Mouse (Mus musculus) spleen, adult 12 weeks (tissue): ENCODE results near the gene Adamtsl5.
A peak's percentile ranks its signal among the peaks of the same experiment; 100 is the strongest.
"Not testable (repeated sequence)": the region's sequence is repeated elsewhere in the genome, so short reads cannot be mapped to it uniquely, and the experiment has no call there.

ENCODE experiments used
- DNase-seq: peaks from one replicate; pipeline ENCODE4 v3.0.0; 2022; ENCODE audit warnings: low spot score

The Adamtsl5 gene

DNA sequence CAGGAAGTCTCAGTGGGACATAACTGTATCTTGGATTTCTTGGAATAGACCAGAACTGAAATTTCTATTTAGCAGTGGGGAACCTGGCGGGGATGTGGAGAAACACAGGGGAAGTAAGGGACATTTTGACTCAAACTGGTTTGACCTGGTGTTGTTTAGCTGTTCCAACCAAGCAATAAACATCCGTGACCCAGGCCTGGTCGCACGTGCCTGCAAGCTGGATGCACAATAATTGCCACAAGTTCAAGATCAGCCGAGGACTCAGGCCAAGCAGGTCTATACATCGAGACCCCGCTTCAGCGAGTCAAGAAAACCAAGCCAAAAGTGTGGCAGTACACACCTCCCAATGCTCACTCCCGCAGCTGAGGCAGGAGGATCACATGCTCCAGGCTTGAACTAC, 23.8 kb upstream of the Adamtsl5 start:
- no peak for DNase-seq

DNA sequence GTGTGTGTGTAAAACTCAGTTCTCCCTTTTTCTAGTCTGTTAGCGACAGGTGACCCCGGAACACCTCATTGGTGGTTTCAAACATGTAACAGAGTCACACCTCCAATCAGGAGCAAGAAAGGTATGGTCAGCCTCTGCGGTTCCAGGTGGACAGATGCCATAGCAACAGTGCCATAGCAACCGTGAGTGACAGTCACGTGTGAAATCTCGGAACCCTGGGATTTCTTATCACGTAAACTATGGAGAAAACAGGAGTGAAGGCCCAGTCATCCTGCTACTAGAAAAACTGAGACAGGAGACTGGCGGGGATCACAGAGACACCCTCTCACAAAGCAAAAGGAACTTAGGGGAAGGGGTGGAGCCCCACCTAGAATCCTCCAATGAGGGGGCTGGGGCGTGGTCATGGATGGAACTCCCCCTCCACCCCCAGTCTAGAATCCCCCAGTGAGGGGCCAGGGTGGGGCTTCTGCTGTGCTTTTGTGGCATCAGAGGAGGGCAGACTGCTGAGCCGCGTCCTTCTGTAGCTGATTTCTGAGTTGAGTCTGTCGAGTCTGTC, 23.3 kb upstream of the Adamtsl5 start:
- no peak for DNase-seq

DNA sequence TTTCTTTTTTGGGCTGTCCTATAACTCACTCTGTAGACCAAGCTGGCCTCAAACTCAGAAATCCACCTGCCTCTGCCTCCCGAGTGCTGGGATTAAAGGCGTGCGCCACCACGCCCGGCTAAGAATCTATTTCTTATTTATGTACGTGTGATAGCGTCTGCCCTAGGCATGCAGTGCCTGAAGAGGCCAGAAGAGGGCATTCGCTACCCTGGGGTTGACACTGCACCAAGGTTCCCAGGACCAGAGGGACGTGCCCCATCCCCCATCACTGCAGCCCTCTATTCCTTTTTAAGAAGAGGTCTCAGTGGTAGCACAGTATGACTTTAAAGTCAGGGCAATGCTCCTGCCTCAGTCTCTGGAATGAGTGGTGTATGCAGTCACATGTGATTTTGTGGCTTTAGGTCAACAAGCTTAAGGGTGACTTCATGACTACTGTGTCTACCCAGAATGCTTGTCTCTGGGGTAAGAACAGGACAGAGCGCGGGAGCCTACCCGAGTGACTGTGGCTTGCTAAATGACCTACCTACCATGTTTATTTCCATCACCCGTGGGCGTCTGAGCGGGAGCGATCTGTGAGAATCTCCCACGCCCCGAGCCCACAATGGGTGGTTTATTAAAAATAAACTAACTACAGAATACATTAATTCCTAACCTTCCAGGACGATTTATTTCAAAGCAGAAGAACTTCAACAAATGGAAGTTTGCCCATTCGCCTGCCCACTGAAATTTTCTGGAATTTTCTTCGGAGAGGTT, 22.0 kb upstream of the Adamtsl5 start:
- no peak for DNase-seq

DNA sequence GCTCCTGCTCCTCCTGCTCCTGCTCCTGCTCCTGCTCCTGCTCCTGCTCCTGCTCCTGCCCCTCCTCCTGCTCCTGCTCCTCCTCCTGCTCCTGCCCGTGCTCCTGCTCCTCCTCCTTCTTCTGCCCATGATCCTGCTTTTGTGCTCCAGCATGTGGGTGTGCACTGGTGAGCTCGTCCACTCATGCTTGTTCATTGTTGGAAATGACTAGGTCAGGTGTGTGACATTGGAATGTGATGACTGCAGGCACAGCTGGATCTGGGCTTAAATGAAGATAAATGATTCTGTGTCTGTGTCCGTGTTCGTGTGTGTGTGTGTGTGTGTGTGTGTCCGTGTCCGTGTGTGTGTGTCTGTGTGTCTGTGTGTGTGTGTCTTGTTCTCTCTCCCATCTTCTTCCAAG, 20.2 kb upstream of the Adamtsl5 start:
- DNase-seq, result no peak

DNA sequence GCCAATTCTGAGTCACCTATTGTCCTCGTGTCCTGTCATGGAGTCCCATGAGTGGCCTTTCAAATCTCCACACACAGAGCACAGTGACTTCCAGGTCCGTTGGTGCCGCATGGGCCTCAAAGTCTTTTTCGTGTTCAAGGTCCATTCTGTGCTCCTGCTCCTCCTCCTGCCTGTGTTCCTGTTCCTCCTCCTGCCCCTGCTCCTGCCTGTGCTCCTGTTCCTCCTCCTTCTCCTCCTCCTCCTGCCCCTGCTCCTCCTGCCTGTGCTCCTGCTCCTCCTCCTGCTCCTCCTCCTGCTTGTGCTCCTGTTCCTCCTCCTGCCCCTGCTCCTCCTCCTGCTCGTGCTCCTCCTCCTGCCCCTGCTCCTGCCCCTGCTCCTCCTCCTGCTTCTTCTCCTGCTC, 19.7 kb upstream of the Adamtsl5 start:
- no peak for DNase-seq

DNA sequence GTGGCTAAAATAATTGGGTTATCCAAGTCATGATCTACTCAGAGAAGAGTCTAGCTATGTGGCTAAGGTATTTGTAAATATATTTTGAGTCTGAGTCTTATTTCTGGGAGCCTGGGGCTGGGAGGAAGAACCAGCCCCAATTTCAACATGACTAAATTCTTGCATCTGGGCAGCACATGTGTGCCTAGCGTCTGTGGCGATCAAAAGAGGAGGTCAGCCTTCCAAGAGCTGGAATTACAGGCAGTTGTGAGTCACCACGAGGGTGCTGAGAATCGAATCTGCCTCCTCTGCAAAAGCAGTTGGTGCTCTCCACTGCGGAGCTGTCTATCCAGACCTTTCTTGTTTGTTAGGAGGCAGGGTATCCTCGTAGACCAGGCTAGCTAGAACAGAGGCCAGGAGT, 17.5 kb upstream of the Adamtsl5 start:
- no peak for DNase-seq

DNA sequence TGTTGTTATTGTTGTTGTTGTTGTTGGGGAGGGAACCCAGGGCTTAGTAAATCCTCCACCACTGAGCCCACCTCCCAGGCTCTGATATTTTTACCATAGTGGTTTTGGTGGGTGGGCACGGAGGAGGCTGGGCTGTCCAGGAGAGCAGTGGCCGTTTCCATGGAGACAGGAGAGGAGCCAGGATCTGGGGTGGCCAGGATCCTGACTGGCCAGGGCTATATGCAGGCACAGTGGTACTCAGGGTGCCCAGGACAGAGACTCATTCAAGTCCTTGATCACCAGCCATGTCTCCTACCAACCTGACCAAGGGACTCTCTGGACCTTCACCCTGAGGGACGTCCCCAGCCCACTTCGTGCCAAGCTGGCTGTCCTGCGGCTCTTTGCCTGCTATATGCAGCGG, 15.5 kb upstream of the Adamtsl5 start:
- DNase-seq, result no peak

DNA sequence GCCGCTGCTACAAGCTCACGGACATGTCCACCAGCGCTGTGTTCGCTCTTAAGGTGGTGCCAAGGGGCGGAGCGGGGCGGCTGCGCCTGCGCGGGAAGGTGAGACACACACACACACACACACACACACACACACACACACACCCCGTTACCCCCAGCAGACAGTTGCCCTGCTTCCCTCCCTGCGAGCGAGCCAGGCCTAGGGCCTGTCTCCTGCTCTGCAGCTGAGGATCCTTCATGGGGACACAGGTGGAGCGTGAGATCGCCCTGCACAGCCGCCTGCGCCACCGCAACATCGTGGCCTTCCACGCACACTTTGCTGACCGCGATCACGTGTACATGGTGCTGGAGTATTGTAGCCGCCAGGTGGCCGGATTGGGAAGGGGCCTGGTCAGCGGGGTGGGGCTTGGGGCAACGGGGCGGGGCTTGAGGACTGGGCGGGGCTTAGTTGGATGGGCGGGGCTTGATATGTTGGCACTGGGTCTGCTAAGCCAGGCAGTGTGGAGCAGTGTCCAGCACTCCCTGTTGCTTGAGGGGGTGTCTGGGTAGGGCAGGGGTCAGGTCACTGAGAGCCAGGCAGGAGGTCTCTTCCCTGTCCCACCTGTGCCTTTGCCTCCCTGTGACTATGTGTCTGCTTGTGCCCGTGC, 9.9 kb upstream of the Adamtsl5 start:
- no peak for DNase-seq

DNA sequence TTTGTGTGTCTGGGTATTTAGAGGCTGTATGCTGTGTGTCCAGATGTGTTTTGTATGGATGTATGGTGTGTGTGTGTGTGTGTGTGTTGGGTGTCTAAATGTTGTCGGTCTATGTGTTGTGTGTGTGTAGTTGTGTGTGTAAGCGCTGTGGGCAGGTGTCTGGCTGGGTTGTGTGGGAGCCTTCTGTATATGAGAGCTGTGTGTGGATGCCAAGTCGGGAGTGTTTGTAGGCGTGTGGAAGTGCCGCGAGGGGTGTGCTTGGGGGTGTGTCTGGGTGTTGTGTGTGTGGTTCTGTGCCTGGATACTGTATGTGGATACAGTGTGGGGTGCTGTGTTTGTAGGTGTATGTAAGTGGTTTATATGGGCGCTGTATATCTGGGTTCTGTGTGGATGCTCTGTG, 9.1 kb upstream of the Adamtsl5 start:
- no peak for DNase-seq

DNA sequence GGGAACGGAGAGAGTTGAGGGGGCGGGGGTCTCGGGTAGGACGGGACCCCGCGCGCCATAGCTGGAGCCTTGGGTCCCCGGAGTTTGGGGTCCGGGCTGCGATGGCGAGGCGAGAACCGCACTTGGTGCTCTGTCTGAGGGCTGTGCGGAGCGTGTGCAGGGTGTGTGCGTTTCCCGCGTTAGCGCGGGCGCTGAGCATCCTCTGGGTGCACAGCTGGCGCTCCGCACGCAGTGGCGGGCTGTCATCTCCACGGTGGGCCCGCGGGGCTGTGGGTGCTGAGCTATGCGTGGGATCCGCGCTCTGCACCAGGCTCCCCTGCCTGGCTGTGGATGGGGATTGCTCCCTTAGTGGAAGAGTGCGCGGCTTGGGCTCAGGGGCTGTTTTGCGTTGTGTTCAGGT, 8.5 kb upstream of the Adamtsl5 start:
- DNase-seq, result no peak

DNA sequence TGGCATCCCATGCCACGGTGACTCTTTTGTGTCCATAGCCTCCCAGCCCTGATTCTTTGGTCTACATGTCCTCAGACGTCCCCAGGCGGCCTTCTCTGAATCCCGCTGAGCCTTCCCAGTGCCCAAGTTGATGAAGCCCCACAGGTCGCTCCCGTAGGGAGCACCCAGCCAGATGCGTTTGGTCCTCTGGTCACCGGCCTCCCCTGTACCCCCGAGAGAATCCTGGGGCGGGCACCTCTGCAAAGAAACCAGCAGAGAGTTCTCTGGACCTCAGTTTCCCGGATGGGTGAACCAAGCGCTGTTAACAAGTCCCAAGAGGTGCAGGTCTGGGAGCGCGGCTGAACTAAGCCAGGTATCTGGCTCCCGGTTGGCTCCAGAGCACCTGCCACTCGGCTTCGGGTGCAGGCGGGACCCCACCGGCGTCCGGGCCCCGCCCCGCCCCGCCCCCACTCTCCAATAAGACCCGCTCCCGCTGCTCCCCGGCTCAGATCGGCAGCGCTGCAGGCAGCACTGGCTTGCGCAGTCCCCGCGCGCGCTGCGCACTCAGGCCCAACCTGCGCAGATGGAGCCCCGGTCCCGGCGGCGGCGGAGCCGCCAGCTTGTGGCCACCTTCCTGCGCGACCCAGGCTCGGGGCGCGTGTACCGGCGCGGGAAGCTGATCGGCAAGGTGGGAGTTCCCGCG, 7.9 kb upstream of the Adamtsl5 start, which contains the start of gene Plk5:
Plk5 (plus strand) TSS at position 459 of the 682 bp plus-strand sequence.
- no peak for DNase-seq

DNA sequence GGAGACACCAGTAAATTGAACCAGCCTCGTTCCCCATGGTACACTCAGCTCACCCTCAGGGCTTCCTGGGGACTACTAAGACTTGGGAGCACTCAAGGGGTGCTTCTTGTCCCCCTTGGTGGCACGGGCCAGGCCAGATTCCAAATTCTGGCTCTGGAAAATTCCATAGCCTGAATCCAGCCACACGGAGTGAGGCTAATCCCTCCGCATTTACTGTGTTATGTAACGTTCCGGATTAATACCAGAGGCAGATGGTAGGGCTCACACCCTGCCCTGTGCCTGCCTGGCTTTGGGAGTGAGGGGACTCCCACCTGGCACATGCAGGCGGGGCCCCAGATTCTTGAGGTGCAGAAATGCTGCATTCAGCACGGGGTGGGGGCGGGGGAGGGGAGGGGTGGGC, 7.2 kb upstream of the Adamtsl5 start:
- no peak for DNase-seq

DNA sequence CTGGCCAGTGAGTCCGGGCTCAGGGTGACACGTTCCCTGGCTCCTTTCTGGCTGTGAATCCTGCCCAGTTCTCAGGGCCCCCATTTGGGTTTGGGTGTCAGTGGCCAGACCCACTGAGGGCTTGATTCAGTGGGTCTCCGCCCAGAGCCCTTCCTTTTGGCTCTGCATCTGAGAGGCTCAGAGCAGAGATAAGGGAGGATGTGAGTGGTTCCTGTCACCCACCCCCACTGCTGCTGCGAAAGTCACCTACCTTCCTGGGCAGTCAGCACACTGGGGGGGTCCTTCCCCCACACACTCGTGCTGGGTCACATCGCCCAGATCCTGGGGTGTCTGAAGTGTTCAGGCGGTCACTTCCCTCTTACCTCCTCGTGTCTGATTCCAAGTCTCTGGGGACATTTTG, 4.5 kb upstream of the Adamtsl5 start:
- no peak for DNase-seq

DNA sequence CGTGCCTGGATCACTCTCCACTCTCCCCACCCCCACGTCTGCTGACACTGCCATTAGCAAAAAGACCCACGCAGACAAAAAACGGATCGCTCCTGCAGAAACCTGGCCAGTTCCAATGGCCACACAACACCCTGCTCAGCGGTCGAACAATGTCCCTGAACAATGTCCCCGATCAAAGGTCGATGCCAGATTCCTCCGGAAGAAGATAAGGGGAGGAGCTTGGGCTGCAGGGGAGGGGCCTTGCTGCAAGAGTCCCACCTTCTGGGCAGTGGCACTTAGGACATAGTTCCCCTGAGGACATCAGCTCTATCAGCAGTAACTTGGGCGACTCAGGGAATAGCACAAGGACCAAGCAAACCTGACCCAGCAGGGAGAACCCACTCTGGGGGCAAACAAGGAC, 3.7 kb upstream of the Adamtsl5 start:
- no peak for DNase-seq

DNA sequence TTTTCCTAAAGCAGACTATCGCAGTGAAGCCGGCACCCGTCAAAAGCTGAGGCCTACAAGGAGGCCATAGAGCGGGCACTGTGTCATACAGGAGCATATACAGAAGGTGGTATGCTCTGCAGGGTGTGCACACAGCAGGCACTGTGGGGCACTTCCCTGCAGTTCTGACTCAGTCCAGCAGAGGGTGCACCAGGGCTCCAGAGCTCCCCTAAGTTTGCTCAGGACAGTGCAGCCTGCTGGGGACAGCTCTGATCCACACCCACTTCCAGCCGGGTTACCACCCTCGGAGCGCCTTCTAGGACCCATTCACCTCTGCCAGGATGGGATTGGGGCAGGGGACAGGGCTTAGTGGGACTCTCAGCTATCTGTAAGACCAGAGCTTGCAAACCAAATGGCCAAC, 2.1 kb upstream of the Adamtsl5 start:
- peak; percentile 82 for DNase-seq

DNA sequence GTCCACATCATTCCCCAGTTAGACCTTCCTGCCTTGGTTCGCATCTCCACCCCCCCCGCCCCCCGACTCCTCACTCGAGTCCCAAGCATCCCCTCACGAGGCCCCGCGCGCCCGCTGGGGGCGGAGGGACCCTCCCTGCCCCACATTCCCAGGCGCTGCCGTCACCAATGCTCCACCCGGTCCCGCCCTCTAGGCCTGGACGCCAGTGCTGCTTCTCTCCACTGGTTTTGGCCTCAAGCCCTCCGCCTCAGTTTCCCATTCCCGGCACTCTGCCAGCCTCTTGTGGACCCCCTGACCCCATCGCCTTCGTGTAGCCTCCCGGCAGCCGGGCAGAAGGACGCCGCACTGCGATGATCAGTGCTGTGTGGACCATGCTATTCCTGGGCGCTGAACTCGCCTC, 769 bp upstream of the Adamtsl5 start:
- no peak for DNase-seq

DNA sequence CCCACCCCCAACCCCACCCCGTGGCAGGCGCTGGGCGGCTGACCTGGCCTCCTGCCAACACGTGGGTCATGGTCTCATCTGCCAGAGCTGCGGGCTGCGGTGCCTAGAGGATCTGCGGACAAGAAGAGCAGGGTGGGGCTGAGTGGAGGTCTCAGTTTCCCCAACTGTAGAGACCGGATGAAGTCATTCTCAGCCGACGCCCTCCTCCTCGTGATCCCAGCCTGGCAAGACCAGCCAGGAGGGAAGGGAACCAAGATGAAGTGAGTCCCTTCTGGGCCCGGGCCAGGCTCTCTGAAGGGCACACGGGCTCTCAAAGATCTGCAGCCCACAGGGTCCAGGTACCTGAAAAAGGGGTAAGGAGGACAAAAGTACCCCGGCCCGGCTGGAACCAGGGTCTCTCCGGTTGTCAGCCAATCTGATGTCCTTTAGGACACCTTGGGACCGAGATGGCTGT, 671 bp downstream of the Adamtsl5 start:
- no peak for DNase-seq

DNA sequence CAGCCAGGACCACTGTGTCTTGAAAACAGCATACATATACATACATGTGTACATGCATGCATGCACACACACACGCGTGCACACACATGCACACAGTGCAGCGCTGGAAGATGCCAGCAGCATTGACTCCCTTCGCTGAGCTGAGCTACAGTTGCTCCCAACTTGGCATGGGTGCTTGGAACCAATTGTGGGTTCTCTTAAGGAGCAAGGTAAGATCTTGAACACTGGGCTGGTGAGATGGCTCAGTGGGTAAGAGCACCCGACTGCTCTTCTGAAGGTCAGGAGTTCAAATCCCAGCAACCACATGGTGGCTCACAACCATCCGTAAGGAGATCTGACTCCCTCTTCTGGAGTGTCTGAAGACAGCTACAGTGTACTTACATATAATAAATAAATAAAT, 2.3 kb downstream of the Adamtsl5 start:
- DNase-seq, result not testable (repeated sequence)

DNA sequence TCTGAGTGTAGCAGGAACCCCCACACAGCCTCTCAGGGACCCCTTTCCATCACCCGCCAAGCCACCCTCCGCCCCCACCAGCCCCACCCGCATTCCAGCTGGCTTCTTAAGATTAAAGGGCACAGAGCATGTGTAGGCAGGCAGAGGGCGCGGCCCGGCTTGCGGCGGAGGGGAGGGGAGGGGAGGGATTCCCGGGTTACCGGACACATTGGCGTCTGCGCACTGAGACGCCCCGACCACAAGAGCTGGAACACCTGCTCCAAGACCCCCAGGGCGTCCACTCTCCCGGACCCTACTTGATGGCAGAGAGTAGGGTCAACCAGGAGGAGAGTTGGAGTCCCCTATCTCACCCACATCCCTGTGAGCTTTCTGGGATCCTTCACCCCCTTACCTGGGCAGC, 3.1 kb downstream of the Adamtsl5 start:
- DNase-seq, result no peak

DNA sequence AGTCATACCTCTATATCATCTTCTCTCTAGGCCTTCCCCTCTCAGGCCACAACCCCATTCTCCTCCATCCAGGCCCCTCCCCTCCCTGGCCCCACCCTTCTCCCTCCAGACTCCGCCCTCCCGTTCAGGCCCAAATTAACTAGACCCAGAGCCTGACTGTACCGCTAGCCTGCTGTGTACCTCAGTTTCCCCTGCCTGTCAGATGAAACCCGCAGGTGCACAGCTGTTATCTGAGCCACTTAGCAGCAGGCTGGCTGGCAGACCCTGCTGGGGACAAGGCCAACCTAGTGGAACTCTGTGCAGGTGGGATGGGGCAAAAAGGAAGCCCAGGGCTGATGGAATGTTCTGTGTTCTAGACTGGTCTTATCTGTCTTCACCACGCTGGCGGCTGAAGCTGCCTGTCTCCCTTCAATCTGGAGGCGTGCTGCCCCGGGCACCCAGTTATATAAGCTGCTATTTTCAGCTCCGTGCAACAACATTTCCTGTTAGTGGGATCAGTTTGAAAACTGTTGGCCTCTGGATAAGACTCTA, 4.0 kb downstream of the Adamtsl5 start:
- DNase-seq, result peak; percentile 79

DNA sequence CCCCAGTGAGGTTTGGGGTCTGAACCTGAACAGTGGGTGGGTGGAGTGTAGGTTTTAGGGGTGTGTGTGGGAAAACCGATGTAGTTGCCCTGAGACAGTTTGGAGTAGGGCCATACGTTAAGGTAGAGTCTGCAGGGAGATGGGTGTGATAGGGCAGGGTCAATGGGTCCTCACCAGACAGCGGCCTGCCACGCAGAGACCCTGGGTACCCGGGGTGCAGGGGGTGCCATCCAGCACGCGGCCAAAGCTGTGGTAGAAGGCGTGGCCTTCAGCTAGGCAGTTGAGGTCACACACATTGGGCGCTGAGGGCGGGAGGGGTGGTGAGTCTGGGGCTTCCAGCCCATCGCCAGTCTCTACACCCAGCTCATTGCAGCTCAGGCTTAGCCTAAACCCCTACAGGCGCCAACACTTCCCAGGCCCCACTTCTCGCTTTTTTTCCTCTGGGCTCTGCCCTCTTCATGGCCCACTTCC, 4.8 kb downstream of the Adamtsl5 start:
- DNase-seq, result no peak

DNA sequence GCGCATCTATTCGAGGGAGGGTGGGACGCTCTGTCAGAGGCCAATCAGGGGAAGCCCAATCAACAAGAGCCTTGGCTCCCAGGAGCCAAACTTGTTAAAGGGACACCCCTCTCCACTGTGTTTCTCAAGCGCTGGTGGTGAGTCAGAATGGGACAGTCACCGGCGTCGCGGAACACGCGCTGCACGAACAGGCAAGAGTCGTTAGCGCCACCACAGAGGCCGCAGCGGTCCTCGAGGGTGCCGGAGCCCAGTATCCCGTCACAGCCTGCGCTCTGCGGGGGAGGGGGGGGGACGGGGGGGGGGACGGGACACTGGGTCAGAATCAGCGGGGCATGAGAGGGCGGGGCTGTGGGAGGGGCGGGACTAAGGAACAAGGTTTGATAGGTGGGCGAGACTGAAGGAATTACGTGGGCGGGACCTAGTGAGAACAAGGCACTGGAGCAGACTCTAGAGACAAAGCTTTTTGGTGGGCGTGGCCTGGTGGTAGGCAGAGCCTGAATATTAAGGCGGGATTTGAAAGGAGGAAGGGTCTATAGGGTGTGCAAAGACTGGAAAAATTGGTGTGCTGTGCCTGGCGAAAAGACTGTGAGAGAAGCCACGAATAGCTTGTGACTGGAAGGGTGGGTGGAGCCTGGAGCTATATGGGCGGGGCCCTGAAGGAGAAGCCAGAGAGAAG, 5.3 kb downstream of the Adamtsl5 start:
- peak; percentile 60 for DNase-seq
